Mouse (Mus musculus): Measurements from ENCODE around the gene Med13.

The Med13 gene

DNA sequence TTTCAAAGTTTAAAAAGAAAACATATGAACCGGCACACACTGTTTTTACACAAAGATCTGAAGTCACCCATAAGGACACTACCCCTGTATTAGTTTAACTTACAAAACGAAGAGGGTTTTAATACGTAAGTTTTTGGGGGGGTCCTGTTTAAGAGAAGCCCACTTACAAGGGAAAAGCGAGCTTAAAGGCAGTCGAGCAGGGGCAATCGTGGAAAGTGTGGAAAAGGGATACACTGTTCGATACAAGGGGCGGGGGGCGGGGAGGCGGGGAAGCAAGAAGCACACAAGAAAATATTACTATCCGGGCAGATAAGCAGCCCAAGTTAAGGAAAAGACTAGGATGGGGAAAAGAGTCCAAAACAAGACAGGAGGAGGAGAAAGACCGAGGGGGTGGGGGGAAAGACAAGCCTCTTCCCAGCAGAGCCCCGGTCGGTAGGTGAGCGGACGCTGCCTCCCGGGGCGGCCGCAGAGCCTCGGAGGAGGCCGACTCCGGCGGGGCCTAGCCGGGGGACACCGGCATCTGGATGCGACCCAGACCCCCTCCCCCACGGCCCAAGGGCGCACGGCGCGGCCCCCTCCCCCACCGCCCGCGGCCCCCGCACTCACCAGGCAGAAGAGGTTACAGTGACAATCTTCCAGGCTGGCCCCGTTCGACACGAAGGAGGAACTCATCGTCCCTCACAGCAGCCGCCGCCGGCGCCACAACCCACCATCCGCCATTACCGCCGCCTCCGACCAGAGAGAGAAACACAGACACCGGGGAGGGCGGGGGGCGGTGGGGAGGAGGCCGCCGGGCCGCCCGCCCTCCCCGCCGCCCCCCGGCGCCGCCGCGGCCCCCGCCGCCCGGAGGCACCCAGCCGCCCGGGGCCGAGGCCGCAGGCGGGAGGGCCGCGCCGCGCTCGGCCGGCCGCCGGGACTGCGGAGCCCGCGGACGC, at the start of gene Med13:
Gene Med13, minus strand, starts transcription at position 749 of the 935 bp plus-strand sequence.
- peak; percentile 47 for DNase-seq (ENCODE audit: low spot score)

DNA sequence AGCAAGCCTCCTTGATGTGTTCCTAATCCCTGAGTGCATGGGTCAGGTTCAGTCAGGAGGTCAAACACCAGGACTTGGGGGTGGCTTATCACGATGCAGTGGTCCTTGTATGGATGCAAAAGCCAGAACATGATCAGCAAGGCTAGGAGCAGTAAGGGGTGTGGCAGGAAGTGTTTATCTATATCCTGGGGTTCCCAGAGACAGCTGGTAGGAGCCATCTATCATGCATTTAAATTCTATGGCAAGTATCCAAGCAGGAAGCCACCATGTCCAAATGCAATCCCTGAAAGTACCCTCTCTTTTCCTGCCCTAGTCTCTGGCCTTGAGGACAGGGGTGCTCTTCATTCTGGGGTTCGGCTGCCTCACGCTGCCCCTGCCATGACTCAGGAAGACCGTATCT, 47.2 kb upstream of the Med13 start:
- no peak for DNase-seq (ENCODE audit: low spot score)

DNA sequence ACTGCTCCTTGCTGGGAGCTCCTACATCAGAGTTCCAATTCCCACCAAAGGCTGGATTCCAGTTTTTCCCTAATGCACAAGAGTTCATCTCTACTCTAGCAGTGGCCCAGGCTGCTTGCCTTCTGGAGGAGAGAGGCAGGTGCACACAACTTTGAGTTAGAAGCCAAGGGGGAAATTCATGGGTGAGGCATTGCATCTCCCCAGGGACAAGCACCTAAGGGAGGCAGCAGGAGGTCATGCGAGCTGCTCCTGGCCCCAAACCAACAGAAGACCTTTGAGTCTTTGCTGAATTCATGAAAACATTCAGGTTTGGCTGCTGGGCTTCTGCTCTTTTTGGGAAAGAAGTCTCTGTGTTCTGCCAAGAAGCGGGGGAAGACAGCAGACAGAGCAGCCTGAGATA, 46.4 kb upstream of the Med13 start:
- DNase-seq (ENCODE audit: low spot score) = no peak

DNA sequence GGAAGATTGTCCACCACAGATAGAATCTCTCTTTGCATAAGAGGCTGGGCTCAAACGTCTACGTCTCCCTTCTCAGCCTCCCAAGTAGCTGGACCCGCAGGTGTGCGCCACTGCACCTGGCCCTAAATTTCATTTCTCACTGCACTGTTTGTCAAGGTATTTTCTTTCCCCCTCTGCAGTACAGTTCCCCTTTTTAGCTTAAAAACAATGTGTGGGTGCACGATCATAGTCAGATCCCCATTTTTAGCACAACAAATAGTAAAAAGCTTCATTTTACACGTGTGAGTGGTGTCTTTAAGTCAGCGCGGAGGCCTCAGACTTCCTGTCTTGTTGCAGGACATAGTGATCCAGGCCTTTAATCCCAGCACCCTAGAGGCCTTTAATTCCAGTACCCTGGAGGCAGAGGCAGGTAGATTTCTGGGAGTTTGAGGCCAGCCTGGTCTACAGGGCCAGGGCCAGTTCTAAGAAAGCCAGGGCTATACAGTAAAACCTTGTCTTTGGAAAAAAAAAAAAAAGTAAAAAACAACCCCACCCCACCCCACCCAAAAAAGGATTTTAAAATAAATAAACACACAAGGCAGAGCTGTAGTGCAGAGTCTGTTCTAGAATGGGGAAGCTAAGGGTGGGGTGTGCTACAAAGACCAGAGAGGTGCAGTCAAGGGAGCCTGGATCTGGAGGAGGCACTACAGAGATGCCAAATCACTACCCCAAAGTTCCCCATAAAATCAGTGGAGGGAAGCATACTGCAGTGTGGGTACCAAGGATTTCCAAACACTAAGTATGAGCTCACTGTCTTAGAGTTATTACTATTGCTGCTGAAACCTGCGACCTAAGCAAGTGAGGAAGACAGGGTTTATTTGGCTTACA, 42.1 kb upstream of the Med13 start:
- no peak for DNase-seq (ENCODE audit: low spot score)

- DNase-seq (ENCODE audit: low spot score) = no peak
Measured at GRCm38 (mm10) chr11:86396950-86397594, 39.7 kb upstream of the Med13 start.

DNA sequence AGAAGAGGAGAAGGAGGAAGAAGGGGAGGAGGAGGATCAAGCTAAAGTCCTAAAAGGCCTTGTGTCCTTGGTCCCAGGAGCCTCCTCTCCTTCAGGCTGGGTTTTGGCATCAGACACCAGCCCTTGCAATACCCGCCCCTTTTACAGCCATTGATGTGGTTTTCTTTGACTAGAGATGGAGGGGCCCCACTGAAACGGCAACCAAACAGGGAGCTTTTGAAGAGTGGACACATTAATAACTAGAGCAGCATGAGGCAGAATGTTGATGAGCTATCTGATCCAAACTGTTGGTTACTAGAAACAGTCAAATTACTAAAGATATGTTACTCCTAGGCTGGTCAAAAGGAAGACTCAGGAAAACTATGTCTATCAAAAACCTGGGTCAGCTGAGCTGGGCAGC, 39.1 kb upstream of the Med13 start:
- no peak for DNase-seq (ENCODE audit: low spot score)

DNA sequence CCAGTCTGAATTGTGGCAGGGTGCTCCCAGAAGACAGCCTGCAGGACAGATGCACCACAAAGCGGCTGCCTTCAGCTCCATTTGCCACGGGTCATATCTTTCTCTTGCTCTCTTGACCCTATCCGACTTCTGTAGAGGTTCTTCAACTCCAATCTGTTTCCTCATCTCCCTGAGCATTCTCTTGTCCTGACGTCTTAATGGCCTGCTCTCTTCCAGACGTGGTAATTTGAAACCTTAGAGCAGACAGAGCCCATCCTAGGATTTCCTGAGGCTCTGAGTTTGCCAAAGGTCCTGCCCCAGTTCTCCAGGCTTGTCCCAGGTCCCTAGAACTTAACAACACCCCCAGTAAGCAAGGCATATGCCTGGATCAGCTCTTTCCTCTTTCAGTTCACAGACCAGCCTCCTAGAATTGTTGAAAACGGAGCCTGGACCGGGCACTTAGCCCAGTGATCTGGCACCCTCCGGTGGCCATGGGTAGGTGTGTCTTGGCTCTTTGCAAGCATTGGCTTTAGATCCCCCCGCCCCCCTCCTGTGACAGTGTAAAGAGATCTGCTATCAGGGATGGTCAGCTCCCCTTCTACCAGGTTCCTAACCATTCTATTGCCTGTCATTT, 38.2 kb upstream of the Med13 start:
- DNase-seq (ENCODE audit: low spot score) = peak; percentile 29

GRCm38 (mm10) chr11:86395100-86395499, 37.7 kb upstream of the Med13 start:
- no peak for DNase-seq (ENCODE audit: low spot score)

GRCm38 (mm10) chr11:86391687-86392086, 34.3 kb upstream of the Med13 start:
- no peak for DNase-seq (ENCODE audit: low spot score)

GRCm38 (mm10) chr11:86390308-86390707, 32.9 kb upstream of the Med13 start:
- DNase-seq (ENCODE audit: low spot score) = no peak

GRCm38 (mm10) chr11:86389506-86389905, 32.1 kb upstream of the Med13 start:
- no peak for DNase-seq (ENCODE audit: low spot score)

DNA sequence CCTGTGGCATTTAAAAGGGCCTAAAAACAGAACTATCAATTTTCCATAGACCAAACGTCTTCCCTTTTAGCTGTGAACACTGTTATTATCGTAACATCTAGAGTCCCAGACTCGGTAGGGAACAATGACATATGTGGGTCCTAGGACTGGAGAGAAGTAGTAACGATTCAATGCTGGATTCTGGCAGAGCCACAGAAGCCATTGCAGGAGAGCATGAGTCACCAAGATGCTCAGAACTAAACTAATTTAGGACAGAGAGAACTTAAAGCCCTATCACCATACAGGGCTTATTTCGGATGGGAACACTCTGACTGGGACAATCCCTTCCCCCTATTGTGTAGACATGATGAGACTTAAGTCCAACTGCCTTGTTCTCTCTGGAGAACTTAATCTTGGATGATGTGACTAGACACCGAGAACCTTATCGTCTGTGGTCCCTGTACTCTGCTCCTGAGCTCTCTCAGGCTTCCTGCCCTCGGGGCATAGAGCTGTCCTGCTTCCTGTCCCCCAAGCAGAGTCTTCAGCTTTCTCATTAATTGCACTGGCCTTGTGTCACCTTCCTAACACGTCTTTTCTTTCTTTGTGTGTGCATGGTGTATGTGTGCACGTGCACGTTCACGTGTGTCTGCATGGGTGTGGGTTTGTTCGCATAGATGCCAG, 31.5 kb upstream of the Med13 start:
- no peak for DNase-seq (ENCODE audit: low spot score)

GRCm38 (mm10) chr11:86387121-86387893, 29.9 kb upstream of the Med13 start:
- no peak for DNase-seq (ENCODE audit: low spot score)

DNA sequence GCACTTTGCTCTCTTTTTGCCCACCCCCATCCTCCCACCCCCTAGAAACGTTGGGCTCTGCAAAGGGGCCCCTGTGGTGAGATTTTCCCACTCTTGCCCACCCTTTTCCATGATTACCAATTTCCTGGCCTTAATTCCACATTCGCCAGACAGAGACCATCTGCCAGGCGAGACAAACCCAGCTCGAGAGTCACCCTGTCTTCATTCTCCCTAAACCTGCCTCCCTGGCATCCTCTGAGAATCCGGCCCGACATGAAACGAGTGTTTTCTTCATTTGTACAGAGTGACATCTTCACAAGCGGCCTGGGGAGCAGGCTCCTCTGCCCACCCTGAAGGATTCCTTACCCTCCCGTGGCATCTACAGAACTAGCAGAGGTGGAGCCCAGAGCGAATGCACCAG, 29.2 kb upstream of the Med13 start:
- DNase-seq (ENCODE audit: low spot score) = peak; percentile 9

DNA sequence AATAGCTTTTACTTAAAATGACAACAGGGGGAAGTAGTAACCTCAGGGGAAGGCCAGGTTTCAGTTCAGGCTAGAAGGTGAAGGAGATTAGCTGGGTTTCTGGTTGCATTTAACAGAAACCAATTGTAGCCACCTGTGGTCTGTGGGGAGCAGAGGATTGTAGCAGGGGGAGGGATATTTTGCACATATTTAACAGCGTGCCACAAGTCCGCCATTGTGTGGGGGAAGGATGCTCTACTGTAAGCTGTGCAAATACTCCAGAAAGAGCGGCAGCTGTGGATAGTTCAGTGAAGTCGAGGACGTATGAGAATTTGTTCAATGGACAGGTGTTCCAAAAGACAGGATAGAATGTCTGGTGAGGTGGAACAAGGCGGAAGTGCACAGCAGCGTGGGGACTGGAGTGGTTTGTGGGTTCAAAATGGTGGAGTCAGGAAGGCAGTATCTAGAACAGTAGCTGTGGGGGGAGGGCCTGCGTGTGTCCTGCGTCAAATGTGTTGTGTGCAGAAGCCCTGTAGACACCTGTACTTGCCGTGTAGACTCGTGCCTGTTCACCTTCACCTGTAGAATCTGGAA, 28.4 kb upstream of the Med13 start:
- DNase-seq (ENCODE audit: low spot score) = no peak

DNA sequence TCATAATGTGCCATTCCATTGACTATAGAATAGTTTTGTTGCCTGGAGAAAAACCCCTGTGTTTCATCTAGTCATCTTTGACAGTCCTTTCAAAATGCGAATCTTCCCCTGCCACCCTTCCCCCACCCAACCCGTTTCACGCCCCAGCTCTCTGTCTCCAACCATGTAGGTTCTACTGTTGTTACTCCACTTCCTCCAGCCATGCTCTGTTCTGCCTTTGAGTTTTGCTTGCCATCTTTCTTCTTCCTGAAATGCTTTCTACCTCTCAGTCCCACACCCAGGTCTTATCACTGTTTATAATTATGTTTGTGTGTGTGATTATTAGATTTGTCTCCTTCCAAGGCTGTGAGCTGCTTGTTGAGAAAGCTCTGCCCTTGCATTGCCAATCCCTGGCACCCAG, 26.7 kb upstream of the Med13 start:
- no peak for DNase-seq (ENCODE audit: low spot score)

DNA sequence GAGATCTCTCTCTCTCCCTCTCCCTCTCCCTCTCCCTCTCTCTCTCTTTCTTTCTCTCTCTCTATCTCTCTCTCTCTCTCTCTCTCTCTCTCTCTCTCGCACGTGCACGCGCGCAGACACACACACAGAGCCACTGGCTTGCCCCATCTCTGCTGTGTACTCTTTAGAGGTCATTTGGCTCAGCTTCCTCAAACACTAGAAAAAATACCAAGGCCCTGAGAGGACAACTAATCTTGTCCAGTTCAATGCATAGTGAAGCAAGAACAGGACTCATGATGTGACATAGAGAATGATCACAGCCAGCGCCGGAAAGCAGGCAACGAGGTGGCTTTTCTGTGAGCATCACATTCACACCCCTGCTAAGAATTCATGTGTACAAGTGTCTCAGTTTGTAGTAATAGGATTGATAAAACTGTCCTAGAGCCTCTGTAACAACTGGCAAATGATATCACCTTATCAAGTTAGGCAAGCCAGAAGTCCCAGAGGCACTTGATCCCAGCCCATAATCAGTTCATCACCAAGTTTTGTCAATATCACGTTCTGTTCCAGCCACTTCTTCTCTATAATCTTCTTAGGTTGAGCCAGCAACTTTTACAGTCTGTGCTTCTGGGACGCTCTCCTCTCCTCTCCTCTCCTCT, 25.2 kb upstream of the Med13 start:
- no peak for DNase-seq (ENCODE audit: low spot score)

- DNase-seq (ENCODE audit: low spot score) = no peak
Measured at GRCm38 (mm10) chr11:86381478-86382091, 24.2 kb upstream of the Med13 start.

DNA sequence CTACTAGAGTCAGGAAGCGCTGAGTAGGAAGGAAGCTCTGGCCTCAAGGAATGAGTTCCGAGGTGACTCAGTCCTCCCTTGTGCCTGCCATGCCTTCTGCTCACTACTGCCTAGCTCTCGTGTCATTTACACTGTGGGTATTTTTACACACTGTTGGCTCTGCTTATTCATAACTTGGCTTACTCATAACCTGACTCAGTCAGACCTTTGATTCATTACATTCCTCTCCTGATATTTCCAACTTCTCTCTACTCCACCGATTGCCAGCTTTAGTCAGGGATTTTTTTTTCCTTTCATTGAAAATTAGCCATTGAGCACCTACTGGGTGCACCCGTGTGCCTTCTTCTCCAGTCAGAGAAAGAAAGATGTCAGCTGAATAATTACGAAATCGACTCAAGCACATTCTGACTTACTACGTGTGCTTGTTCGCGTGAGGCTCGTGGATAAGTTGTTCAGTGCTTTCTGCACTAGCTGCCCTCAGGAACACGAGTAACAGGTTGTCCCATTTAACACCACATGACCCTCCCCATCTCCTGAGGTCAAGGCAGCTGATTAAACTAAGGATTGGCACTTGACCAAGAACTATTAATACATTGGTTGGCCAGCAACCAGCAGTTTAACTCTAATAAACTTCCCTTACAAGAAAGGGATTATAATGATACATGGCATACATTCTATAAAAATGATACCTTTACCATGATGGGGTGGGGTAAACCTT, 23.3 kb upstream of the Med13 start:
- DNase-seq (ENCODE audit: low spot score) = no peak

Data from layer of hippocampus, adult 11-12 months (tissue).